Mouse (Mus musculus): ENCODE measurements around the gene Ctla2a. TPM values are rescaled to one million over a fixed set of nuclear protein-coding genes. Genes with fewer than 3 reads are reported as not detected.
A peak's percentile ranks its signal among the peaks of the same experiment; 100 is the strongest.
"Not testable (repeated sequence)": the region's sequence is repeated elsewhere in the genome, so short reads cannot be mapped to it uniquely, and the experiment has no call there.

Gene Ctla2a
- polyA plus RNA-seq (2015; fragmentation: Nextera tagmentation; extraction: Ambion mirVana), result 288 and 434 TPM in 2 replicates

- WGBS, result 35% methylated on average over 5 of the region's 5 CpGs
These were observed at the start of gene Ctla2a, which contains the start of gene Gm49391 for GRCm38 (mm10) chr13:60936500-60936901. TSS of gene Ctla2a (minus strand) at chr13:60936625. TSS of gene Gm49391 (minus strand) at chr13:60936571.

GRCm38 (mm10) chr13:60972319-60972718 is 35.9 kb upstream of the Ctla2a start:
- not testable (repeated sequence) for DNase-seq (ENCODE audit: low spot score); H3K9me3 ChIP-seq (ENCODE audit: low read length); ATAC-seq; H3K27me3 ChIP-seq (replicated peaks; ENCODE audit: insufficient read depth, low read length); H3K4me3 ChIP-seq (ENCODE audit: low read depth, low read length); H3K36me3 ChIP-seq (ENCODE audit: insufficient read depth, low read length); H3K9ac ChIP-seq (replicated peaks; ENCODE audit: low read depth); H3K4me1 ChIP-seq (ENCODE audit: insufficient read depth, low read depth, low read length); H3K27ac ChIP-seq (ENCODE audit: low read length); H3K4me2 ChIP-seq (replicated peaks; ENCODE audit: low read depth, low read length)
- TF ChIP-seq CTCF (IDR thresholded peaks at IDR 0.05), result 0 out of 2 replicates have a peak, but pooled peaks have one; percentile 4
- WGBS, result 61% methylated on average over 4 of the region's 4 CpGs

More at GRCm38 (mm10) chr13:60936500-60936901, at the start of gene Ctla2a, which contains the start of gene Gm49391:
- Histone ChIP-seq H3K4me2 (replicated peaks; ENCODE audit: low read depth, low read length) (no peak within 1 kb of the TSS), H3K4me3 (ENCODE audit: low read depth, low read length) (no peak within 1 kb of the TSS), H3K36me3 (ENCODE audit: insufficient read depth, low read length) (no peaks in the 10 kb centered on the region), H3K27ac (ENCODE audit: low read length) (peak within 1 kb of the TSS; percentile 16; the same call in 1 of the 2 replicates), H3K9ac (replicated peaks; ENCODE audit: low read depth) (no peak within 1 kb of the TSS), H3K27me3 (replicated peaks; ENCODE audit: insufficient read depth, low read length) (no peaks in the 10 kb centered on the region), H3K4me1 (ENCODE audit: insufficient read depth, low read depth, low read length) (no peaks in the 10 kb centered on the region), H3K9me3 (ENCODE audit: low read length) (no peaks in the 10 kb centered on the region)
- peak; percentile 74 for DNase-seq (ENCODE audit: low spot score)
- no peak for TF ChIP-seq CTCF (IDR thresholded peaks at IDR 0.05)
- TF ChIP-seq EP300 (IDR thresholded peaks at IDR 0.05), result peak; percentile 100
- peak; percentile 97 for ATAC-seq

DNA sequence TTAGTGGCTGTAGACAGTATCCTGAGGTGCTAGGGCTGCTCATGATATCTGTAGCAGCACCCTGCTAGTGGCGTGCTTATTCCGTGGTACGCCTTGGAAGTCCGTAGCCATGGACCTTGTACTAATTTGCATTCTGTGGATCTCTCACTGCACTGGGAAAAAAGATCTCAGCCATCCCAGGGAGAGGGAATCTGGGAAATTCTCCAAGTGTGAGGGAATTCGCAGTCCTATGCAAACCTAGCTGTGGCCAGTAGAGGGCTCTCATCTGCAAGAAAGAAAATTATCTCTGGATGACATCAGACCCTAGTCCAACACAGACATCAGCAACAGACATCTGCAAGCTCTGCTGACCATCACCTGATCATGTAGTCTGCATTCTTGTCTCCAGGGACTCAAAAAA is 27.6 kb upstream of the Ctla2a start:
- H3K27me3 ChIP-seq (replicated peaks; ENCODE audit: insufficient read depth, low read length); H3K4me3 ChIP-seq (ENCODE audit: low read depth, low read length); DNase-seq (ENCODE audit: low spot score); H3K9me3 ChIP-seq (ENCODE audit: low read length); H3K4me1 ChIP-seq (ENCODE audit: insufficient read depth, low read depth, low read length); H3K36me3 ChIP-seq (ENCODE audit: insufficient read depth, low read length); ATAC-seq; H3K9ac ChIP-seq (replicated peaks; ENCODE audit: low read depth); H3K27ac ChIP-seq (ENCODE audit: low read length); H3K4me2 ChIP-seq (replicated peaks; ENCODE audit: low read depth, low read length): not testable (repeated sequence)
- 18% methylated on average over 3 of the region's 5 CpGs for WGBS

GRCm38 (mm10) chr13:60961706-60962105 is 25.3 kb upstream of the Ctla2a start:
- peak; percentile 20 for DNase-seq (ENCODE audit: low spot score)
- ATAC-seq, result no peak
- TF ChIP-seq EP300 (IDR thresholded peaks at IDR 0.05), result no peak
- TF ChIP-seq CTCF (IDR thresholded peaks at IDR 0.05), result no peak
- Histone ChIP-seq H3K9me3 (ENCODE audit: low read length) (no peaks in the 10 kb centered on the region), H3K27ac (ENCODE audit: low read length) (no peak overlapping the region), H3K4me3 (ENCODE audit: low read depth, low read length) (no peak overlapping the region), H3K36me3 (ENCODE audit: insufficient read depth, low read length) (no peaks in the 10 kb centered on the region), H3K4me2 (replicated peaks; ENCODE audit: low read depth, low read length) (no peak overlapping the region), H3K9ac (replicated peaks; ENCODE audit: low read depth) (no peak overlapping the region), H3K27me3 (replicated peaks; ENCODE audit: insufficient read depth, low read length) (no peaks in the 10 kb centered on the region), H3K4me1 (ENCODE audit: insufficient read depth, low read depth, low read length) (no peaks in the 10 kb centered on the region)
- WGBS, result 62% methylated on average over 5 of the region's 5 CpGs

- not testable (repeated sequence) for H3K4me1 ChIP-seq (ENCODE audit: insufficient read depth, low read depth, low read length); H3K4me3 ChIP-seq (ENCODE audit: low read depth, low read length); H3K9ac ChIP-seq (replicated peaks; ENCODE audit: low read depth); H3K27ac ChIP-seq (ENCODE audit: low read length); H3K9me3 ChIP-seq (ENCODE audit: low read length); DNase-seq (ENCODE audit: low spot score); H3K27me3 ChIP-seq (replicated peaks; ENCODE audit: insufficient read depth, low read length); H3K36me3 ChIP-seq (ENCODE audit: insufficient read depth, low read length); H3K4me2 ChIP-seq (replicated peaks; ENCODE audit: low read depth, low read length); ATAC-seq
- 79% methylated on average over 3 of the region's 3 CpGs for WGBS
These were observed 5.5 kb upstream of the Ctla2a start, which contains the start of gene Tpbpa for GRCm38 (mm10) chr13:60941884-60942283. TSS of gene Tpbpa (minus strand) at chr13:60941984.

- not testable (repeated sequence) for H3K27me3 ChIP-seq (replicated peaks; ENCODE audit: insufficient read depth, low read length); ATAC-seq; H3K9me3 ChIP-seq (ENCODE audit: low read length); H3K9ac ChIP-seq (replicated peaks; ENCODE audit: low read depth); H3K4me1 ChIP-seq (ENCODE audit: insufficient read depth, low read depth, low read length); H3K36me3 ChIP-seq (ENCODE audit: insufficient read depth, low read length); H3K27ac ChIP-seq (ENCODE audit: low read length); H3K4me3 ChIP-seq (ENCODE audit: low read depth, low read length); H3K4me2 ChIP-seq (replicated peaks; ENCODE audit: low read depth, low read length); DNase-seq (ENCODE audit: low spot score)
- 66% methylated on average over 2 of the region's 2 CpGs for WGBS
These were observed 935 bp downstream of the Ctla2a start, which contains the start of gene Gm49393 for GRCm38 (mm10) chr13:60935490-60935889. TSS of gene Gm49393 (minus strand) at chr13:60935590.

- 84% methylated on average over 2 of the region's 2 CpGs for WGBS
- not testable (repeated sequence) for DNase-seq (ENCODE audit: low spot score); ATAC-seq; H3K4me2 ChIP-seq (replicated peaks; ENCODE audit: low read depth, low read length); H3K27me3 ChIP-seq (replicated peaks; ENCODE audit: insufficient read depth, low read length); H3K4me1 ChIP-seq (ENCODE audit: insufficient read depth, low read depth, low read length); H3K36me3 ChIP-seq (ENCODE audit: insufficient read depth, low read length); H3K9me3 ChIP-seq (ENCODE audit: low read length); H3K27ac ChIP-seq (ENCODE audit: low read length); H3K9ac ChIP-seq (replicated peaks; ENCODE audit: low read depth); H3K4me3 ChIP-seq (ENCODE audit: low read depth, low read length)
These were observed 31.6 kb downstream of the Ctla2a start, which contains the start of gene Tpbpb for GRCm38 (mm10) chr13:60904780-60905179. TSS of gene Tpbpb (minus strand) at chr13:60904880.
